Mouse (Mus musculus): ENCODE results near the gene BC049715. TPM values are rescaled to one million over a fixed set of nuclear protein-coding genes. Genes with fewer than 3 reads are reported as not detected.
"Not testable (repeated sequence)": the region's sequence is repeated elsewhere in the genome, so short reads cannot be mapped to it uniquely, and the experiment has no call there.

The BC049715 gene
- 2.2 and 3.5 TPM in 2 replicates for polyA plus RNA-seq (2016; fragmentation: Nextera tagmentation; extraction: Ambion mirVana)

- ATAC-seq (ENCODE audit: insufficient number of reproducible peaks, insufficient read depth, low FRiP score, low TSS enrichment): no peak
- H3K4me3 ChIP-seq: peak within 1 kb of the TSS; percentile 87
These were observed at the start of gene BC049715 for GRCm38 (mm10) chr6:136827516-136827880. BC049715 (plus strand) TSS chr6:136827626.

GRCm38 (mm10) chr6:136781377-136781986 lies 45.9 kb upstream of the BC049715 start, which contains the start of gene Gucy2c:
Gucy2c (minus strand) TSS chr6:136781765.
- Histone ChIP-seq H3K36me3 (no peaks in the 10 kb centered on the region), H3K4me1 (no peaks in the 10 kb centered on the region), H3K4me2 (replicated peaks) (no peak within 1 kb of the TSS), H3K9me3 (no peaks in the 10 kb centered on the region), H3K27ac (no peak within 1 kb of the TSS), H3K4me3 (no peak within 1 kb of the TSS), H3K27me3 (no peaks in the 10 kb centered on the region), H3K9ac (no peak within 1 kb of the TSS)
- WGBS: 79% methylated on average over 20 of the region's 20 CpGs
- no peak for ATAC-seq (ENCODE audit: insufficient number of reproducible peaks, insufficient read depth, low FRiP score, low TSS enrichment)

More at GRCm38 (mm10) chr6:136827516-136827880, at the start of gene BC049715:
- no peaks in the 10 kb centered on the region for H3K27me3 ChIP-seq
- H3K27ac ChIP-seq: peak within 1 kb of the TSS; percentile 79
- peaks cover 7% of the 10 kb centered on the region; the same call in 1 of the 2 replicates for H3K4me1 ChIP-seq
- H3K4me2 ChIP-seq (replicated peaks): peak within 1 kb of the TSS; percentile 65
- WGBS: under 1% methylated on average over 34 of the region's 34 CpGs
- peak within 1 kb of the TSS; percentile 96 for H3K9ac ChIP-seq
- H3K36me3 ChIP-seq: peaks cover 22% of the 10 kb centered on the region
- no peaks in the 10 kb centered on the region for H3K9me3 ChIP-seq

GRCm38 (mm10) chr6:136782146-136782545 lies 45.3 kb upstream of the BC049715 start:
- H3K4me3 ChIP-seq: no peak overlapping the region
- no peak for ATAC-seq (ENCODE audit: insufficient number of reproducible peaks, insufficient read depth, low FRiP score, low TSS enrichment)
- no peaks in the 10 kb centered on the region for H3K9me3 ChIP-seq
- H3K4me2 ChIP-seq (replicated peaks): no peak overlapping the region
- H3K9ac ChIP-seq: no peak overlapping the region
- H3K27ac ChIP-seq: no peak overlapping the region
- no peaks in the 10 kb centered on the region for H3K27me3 ChIP-seq
- H3K36me3 ChIP-seq: no peaks in the 10 kb centered on the region
- 88% methylated on average over 12 of the region's 12 CpGs for WGBS
- no peaks in the 10 kb centered on the region for H3K4me1 ChIP-seq

DNA sequence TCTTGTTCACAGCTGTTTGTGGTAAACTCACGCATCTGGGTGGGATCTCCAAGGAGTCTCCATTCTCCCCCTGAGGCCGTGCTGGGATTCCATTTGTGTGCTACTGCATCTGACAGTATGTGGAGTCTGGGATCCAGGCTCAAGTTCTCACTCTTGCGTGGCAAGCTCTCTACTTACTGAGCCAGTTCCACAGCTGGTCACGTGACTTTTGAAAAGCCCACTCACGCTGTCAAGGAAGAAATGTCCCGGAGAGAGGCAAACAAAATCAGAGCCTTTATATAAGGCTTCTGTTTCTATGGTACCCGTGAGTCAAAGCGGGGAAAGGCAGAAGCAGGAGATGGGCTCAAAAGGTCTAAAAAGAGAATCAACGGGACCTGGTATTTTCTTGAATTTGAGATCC lies 44.7 kb upstream of the BC049715 start:
- no peak overlapping the region for H3K9ac ChIP-seq
- no peak overlapping the region for H3K4me2 ChIP-seq (replicated peaks)
- no peak overlapping the region for H3K4me3 ChIP-seq
- no peak for ATAC-seq (ENCODE audit: insufficient number of reproducible peaks, insufficient read depth, low FRiP score, low TSS enrichment)
- H3K4me1 ChIP-seq: no peaks in the 10 kb centered on the region
- no peaks in the 10 kb centered on the region for H3K9me3 ChIP-seq
- H3K36me3 ChIP-seq: no peaks in the 10 kb centered on the region
- H3K27me3 ChIP-seq: no peaks in the 10 kb centered on the region
- WGBS: 74% methylated on average over 9 of the region's 9 CpGs
- H3K27ac ChIP-seq: no peak overlapping the region

- WGBS: 66% methylated on average over 5 of the region's 5 CpGs
These were observed 37.9 kb upstream of the BC049715 start for GRCm38 (mm10) chr6:136789391-136789971.

GRCm38 (mm10) chr6:136792884-136793758 lies 34.3 kb upstream of the BC049715 start:
- H3K27ac ChIP-seq: no peak overlapping the region
- H3K36me3 ChIP-seq: no peaks in the 10 kb centered on the region
- ATAC-seq (ENCODE audit: insufficient number of reproducible peaks, insufficient read depth, low FRiP score, low TSS enrichment): no peak
- no peaks in the 10 kb centered on the region for H3K9me3 ChIP-seq
- peak overlapping the region; percentile 38 for H3K4me3 ChIP-seq
- peaks cover 3% of the 10 kb centered on the region; the same call in 1 of the 2 replicates for H3K27me3 ChIP-seq
- no peak overlapping the region for H3K9ac ChIP-seq
- H3K4me2 ChIP-seq (replicated peaks): peak overlapping the region; percentile 77
- 19% methylated on average over 16 of the region's 16 CpGs for WGBS
- 0 out of 2 replicates have a peak, but pooled peaks cover 12% of the 10 kb centered on the region for H3K4me1 ChIP-seq

More at GRCm38 (mm10) chr6:136789391-136789971, 37.9 kb upstream of the BC049715 start:
- ATAC-seq (ENCODE audit: insufficient number of reproducible peaks, insufficient read depth, low FRiP score, low TSS enrichment): no peak
- Histone ChIP-seq H3K27ac (no peak overlapping the region), H3K9ac (no peak overlapping the region), H3K4me1 (0 out of 2 replicates have a peak, but pooled peaks cover 12% of the 10 kb centered on the region), H3K4me3 (no peak overlapping the region), H3K36me3 (no peaks in the 10 kb centered on the region), H3K9me3 (no peaks in the 10 kb centered on the region), H3K27me3 (peaks cover 3% of the 10 kb centered on the region; the same call in 1 of the 2 replicates), H3K4me2 (replicated peaks) (no peak overlapping the region)

GRCm38 (mm10) chr6:136793831-136794525 lies 33.4 kb upstream of the BC049715 start:
- peak overlapping the region; percentile 77 for H3K4me2 ChIP-seq (replicated peaks)
- H3K4me1 ChIP-seq: 0 out of 2 replicates have a peak, but pooled peaks cover 12% of the 10 kb centered on the region
- peaks cover 3% of the 10 kb centered on the region; the same call in 1 of the 2 replicates for H3K27me3 ChIP-seq
- H3K9ac ChIP-seq: peak overlapping the region; percentile 36
- peak overlapping the region; percentile 38 for H3K4me3 ChIP-seq
- H3K9me3 ChIP-seq: no peaks in the 10 kb centered on the region
- no peaks in the 10 kb centered on the region for H3K36me3 ChIP-seq
- ATAC-seq (ENCODE audit: insufficient number of reproducible peaks, insufficient read depth, low FRiP score, low TSS enrichment): no peak
- under 1% methylated on average over 24 of the region's 24 CpGs for WGBS
- H3K27ac ChIP-seq: no peak overlapping the region

DNA sequence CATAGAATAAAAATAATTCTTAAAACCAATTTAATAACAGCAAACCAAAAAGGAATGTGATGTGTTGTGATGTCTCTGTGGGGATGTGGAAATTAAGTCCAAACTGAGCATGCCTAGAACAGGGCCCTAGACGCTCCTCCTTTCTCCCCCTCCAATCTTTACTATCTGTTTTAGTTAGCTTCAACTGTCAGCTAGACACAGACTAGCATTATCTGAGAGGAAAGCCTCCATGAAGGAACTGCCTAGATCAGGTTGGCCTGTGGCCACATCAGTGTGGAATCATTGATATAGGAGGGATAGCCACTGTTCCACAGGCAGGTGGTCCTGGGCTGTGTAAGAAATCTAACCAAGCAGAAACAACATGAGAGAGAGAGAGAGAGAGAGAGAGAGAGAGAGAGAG lies 32.3 kb upstream of the BC049715 start:
- Histone ChIP-seq H3K4me3 (no peak overlapping the region), H3K4me2 (replicated peaks) (no peak overlapping the region), H3K9ac (no peak overlapping the region), H3K9me3 (no peaks in the 10 kb centered on the region), H3K27me3 (peaks cover 3% of the 10 kb centered on the region; the same call in 1 of the 2 replicates), H3K27ac (no peak overlapping the region), H3K36me3 (no peaks in the 10 kb centered on the region), H3K4me1 (0 out of 2 replicates have a peak, but pooled peaks cover 12% of the 10 kb centered on the region)
- 53% methylated on average over 1 of the region's 1 CpGs for WGBS
- ATAC-seq (ENCODE audit: insufficient number of reproducible peaks, insufficient read depth, low FRiP score, low TSS enrichment): no peak

DNA sequence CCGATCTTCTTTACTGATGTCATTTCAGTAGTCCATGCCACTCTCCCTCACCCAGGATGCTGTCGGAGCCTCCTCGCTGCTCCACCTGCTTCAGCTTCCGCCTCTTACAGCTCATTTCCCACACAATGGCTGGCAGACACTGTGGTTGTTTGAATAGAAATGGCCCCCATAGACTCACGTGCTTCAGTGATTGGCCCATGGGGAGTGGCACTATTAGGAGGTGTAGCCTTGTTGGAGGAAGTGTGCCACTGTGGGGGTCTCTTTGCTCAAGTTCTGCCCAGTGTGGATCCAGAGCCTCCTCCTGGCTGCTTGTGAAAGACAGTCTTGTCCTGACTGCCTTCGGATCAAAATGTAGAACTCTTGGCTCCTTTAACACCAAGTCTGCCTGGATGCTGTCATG lies 31.6 kb upstream of the BC049715 start:
- 0 out of 2 replicates have a peak, but pooled peaks cover 12% of the 10 kb centered on the region for H3K4me1 ChIP-seq
- no peaks in the 10 kb centered on the region for H3K36me3 ChIP-seq
- ATAC-seq (ENCODE audit: insufficient number of reproducible peaks, insufficient read depth, low FRiP score, low TSS enrichment): no peak
- 55% methylated on average over 6 of the region's 6 CpGs for WGBS
- H3K4me2 ChIP-seq (replicated peaks): no peak overlapping the region
- no peaks in the 10 kb centered on the region for H3K9me3 ChIP-seq
- no peak overlapping the region for H3K9ac ChIP-seq
- no peak overlapping the region for H3K4me3 ChIP-seq
- H3K27ac ChIP-seq: no peak overlapping the region
- H3K27me3 ChIP-seq: peaks cover 3% of the 10 kb centered on the region; the same call in 1 of the 2 replicates

DNA sequence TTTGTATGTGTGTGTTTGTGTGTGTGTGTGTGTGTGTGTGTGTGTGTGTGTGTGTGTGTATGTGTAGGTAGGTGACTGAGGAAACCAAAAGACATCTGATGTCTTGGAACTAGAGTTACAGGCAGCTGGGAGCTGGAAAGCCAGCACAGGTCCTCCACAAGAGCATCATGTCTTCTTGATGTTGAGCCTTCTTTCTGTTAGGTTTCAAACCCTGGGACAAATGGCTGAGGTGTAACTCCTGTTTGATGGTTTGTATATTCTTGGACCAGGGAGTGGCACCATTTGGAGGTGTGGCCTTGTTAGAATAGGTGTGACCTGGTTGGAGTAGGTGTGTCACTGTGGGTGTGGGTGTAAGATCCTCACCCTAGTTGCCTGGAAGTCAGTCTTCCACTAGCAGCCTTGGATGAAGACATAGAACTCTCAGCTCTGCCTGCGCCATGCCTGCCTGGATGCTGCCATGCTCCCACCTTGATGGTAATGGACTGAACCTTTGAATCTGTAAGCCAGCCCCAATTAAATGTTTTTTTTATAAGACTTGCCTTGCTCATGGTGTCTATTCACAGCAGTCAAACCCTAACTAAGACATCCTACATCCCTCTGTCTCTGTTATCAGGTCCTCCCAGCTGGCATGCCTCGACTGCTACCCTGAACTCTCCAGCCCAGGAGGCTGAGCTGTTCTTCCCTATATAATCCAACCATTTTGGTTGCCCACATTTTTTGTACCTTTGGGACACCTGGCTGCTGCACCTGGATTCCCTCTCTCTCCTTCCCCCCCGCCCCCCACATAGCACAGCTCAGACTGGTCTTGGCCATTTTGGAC lies 29.3 kb upstream of the BC049715 start:
- H3K27ac ChIP-seq; H3K9me3 ChIP-seq; H3K36me3 ChIP-seq; H3K27me3 ChIP-seq; H3K4me3 ChIP-seq; H3K4me2 ChIP-seq (replicated peaks); ATAC-seq (ENCODE audit: insufficient number of reproducible peaks, insufficient read depth, low FRiP score, low TSS enrichment); H3K9ac ChIP-seq: not testable (repeated sequence)
- 0 out of 2 replicates have a peak, but pooled peaks cover 13% of the 10 kb centered on the region for H3K4me1 ChIP-seq
- WGBS: 87% methylated on average over 3 of the region's 3 CpGs
